Mouse (Mus musculus) 3134 (cell line): ENCODE measurements around the gene G430095P16Rik.
A peak's percentile ranks its signal among the peaks of the same experiment; 100 is the strongest.

ENCODE experiments used
- DNase-seq: peaks from one replicate; pipeline ENCODE4 v3.0.0-alpha.2; 2011; ENCODE audit warnings: low spot score; ENCODE audit not compliant: insufficient read length; ENCODE audit errors: extremely low read depth

G430095P16Rik gene

GRCm38 (mm10) chr8:84740895-84741843 is 18.4 kb downstream of the G430095P16Rik start:
- DNase-seq: no peak

GRCm38 (mm10) chr8:84742171-84743053 is 19.6 kb downstream of the G430095P16Rik start:
- DNase-seq: peak; percentile 87

- DNase-seq: no peak
These were observed 20.2 kb downstream of the G430095P16Rik start for GRCm38 (mm10) chr8:84743054-84743415.

GRCm38 (mm10) chr8:84743517-84744420 is 21.0 kb downstream of the G430095P16Rik start:
- DNase-seq: peak; percentile 88

GRCm38 (mm10) chr8:84745032-84745925 is 22.5 kb downstream of the G430095P16Rik start:
- no peak for DNase-seq

- no peak for DNase-seq
These were observed 26.7 kb downstream of the G430095P16Rik start for GRCm38 (mm10) chr8:84749519-84749918.

GRCm38 (mm10) chr8:84752734-84753582 is 30.2 kb downstream of the G430095P16Rik start:
- no peak for DNase-seq

GRCm38 (mm10) chr8:84757501-84757900 is 34.7 kb downstream of the G430095P16Rik start:
- no peak for DNase-seq

GRCm38 (mm10) chr8:84758308-84758707 is 35.5 kb downstream of the G430095P16Rik start:
- DNase-seq: no peak

GRCm38 (mm10) chr8:84759126-84759525 is 36.3 kb downstream of the G430095P16Rik start:
- no peak for DNase-seq

GRCm38 (mm10) chr8:84759718-84760117 is 36.9 kb downstream of the G430095P16Rik start:
- DNase-seq: no peak

GRCm38 (mm10) chr8:84760405-84760805 is 37.6 kb downstream of the G430095P16Rik start:
- no peak for DNase-seq

- no peak for DNase-seq
These were observed 38.1 kb downstream of the G430095P16Rik start for GRCm38 (mm10) chr8:84760901-84761300.

- no peak for DNase-seq
These were observed 41.3 kb downstream of the G430095P16Rik start for GRCm38 (mm10) chr8:84764100-84764499.

GRCm38 (mm10) chr8:84764870-84765495 is 42.2 kb downstream of the G430095P16Rik start:
- no peak for DNase-seq

GRCm38 (mm10) chr8:84765629-84766028 is 42.8 kb downstream of the G430095P16Rik start:
- DNase-seq: no peak

GRCm38 (mm10) chr8:84766422-84766821 is 43.6 kb downstream of the G430095P16Rik start:
- DNase-seq: no peak

GRCm38 (mm10) chr8:84767221-84767620 is 44.4 kb downstream of the G430095P16Rik start:
- DNase-seq: no peak
